Mouse (Mus musculus) liver, embryonic 14.5 days (tissue): ENCODE measurements around the gene C1qtnf5. TPM values are rescaled to one million over a fixed set of nuclear protein-coding genes. Genes with fewer than 3 reads are reported as not detected.

Experiments used
- ATAC-seq: fragments of 200-750 bp; cut with Nextera tagmentation; 2 replicates; pipeline ENCODE4 v1.8.0; 2017; ENCODE audit warnings: moderate number of reproducible peaks, mild to moderate bottlenecking, moderate library complexity; ENCODE audit not compliant: insufficient read depth
- DNase-seq, 3 experiments: peaks; one replicate each; pipeline ENCODE4 v3.0.0-alpha.2; 2012 to 2013; ENCODE audit warnings: low read depth in 3 of 3, low spot score in 3 of 3
- H3K27ac ChIP-seq: fragments of 300-500 bp; sonication (generic); 2 replicates; pipeline ENCODE4 v1.5.1; 2014; ENCODE audit warnings: moderate library complexity, mild to moderate bottlenecking, control low read depth, inconsistent platforms
- H3K27me3 ChIP-seq: fragments of 300-500 bp; sonication (generic); 2 replicates; pipeline ENCODE4 v1.6.1; 2014; ENCODE audit warnings: mild to moderate bottlenecking, low read length, moderate library complexity; ENCODE audit not compliant: control insufficient read depth, insufficient read depth
- H3K36me3 ChIP-seq: fragments of 300-500 bp; sonication (generic); replicated peaks from 2 replicates; pipeline ENCODE4 v1.6.1; 2014; ENCODE audit warnings: low read depth; ENCODE audit not compliant: control insufficient read depth, insufficient read depth
- H3K4me1 ChIP-seq, 2 experiments: fragments of 200-500 bp in 1 of 2; fragments of 300-500 bp in 1 of 2; sonication (generic) in 1 of 2; replicated peaks; 2 replicates each; pipeline ENCODE4 v1.6.1; 2012 to 2014; ENCODE audit warnings: antibody characterized with exemption in 1 of 2, inconsistent platforms in 1 of 2, low read length in 1 of 2; ENCODE audit not compliant: control insufficient read depth in 2 of 2, insufficient read depth in 2 of 2
- H3K4me2 ChIP-seq: fragments of 300-500 bp; sonication (generic); 2 replicates; pipeline ENCODE4 v1.6.1; 2014; ENCODE audit warnings: low read depth, mild to moderate bottlenecking, control low read depth, moderate library complexity
- H3K4me3 ChIP-seq, 2 experiments: fragments of 200-500 bp in 1 of 2; fragments of 300-500 bp in 1 of 2; sonication (generic) in 1 of 2; 2 replicates each; pipeline ENCODE4 v1.5.1; 2012 to 2014; ENCODE audit warnings: low read depth in 2 of 2, low read length in 2 of 2, mild to moderate bottlenecking in 2 of 2, control low read depth in 1 of 2, inconsistent platforms in 1 of 2, moderate library complexity in 1 of 2; ENCODE audit not compliant: insufficient read depth in 1 of 2
- H3K9ac ChIP-seq: fragments of 300-500 bp; sonication (generic); replicated peaks from 2 replicates; pipeline ENCODE4 v1.6.1; 2014; ENCODE audit warnings: mild to moderate bottlenecking, control low read depth, moderate library complexity
- H3K9me3 ChIP-seq: fragments of 300-500 bp; sonication (generic); 2 replicates; pipeline ENCODE4 v1.6.1; 2016; ENCODE audit warnings: low read length, mixed read lengths; ENCODE audit not compliant: control insufficient read depth
- CTCF ChIP-seq: IDR thresholded peaks from 2 replicates; pipeline ENCODE4 v1.5.1; 2016; ENCODE audit warnings: antibody characterized with exemption, low read depth, control low read depth
- EP300 ChIP-seq: IDR thresholded peaks from 2 replicates; pipeline ENCODE4 v1.6.1; 2016; ENCODE audit warnings: antibody characterized with exemption, low read depth
- WGBS: fragments of 180-500 bp; shearing (Covaris S2); extraction: QIAGEN DNeasy Blood & Tissue Kit; methylation state at CpG from one replicate; pipeline ENCODE4 v1.1.7; 2014; ENCODE audit not compliant: insufficient replicate concordance; 5-methylcytosine and 5-hydroxymethylcytosine counted together
- polyA plus RNA-seq, 2 experiments: library from polyadenylated mRNA; depleted of rRNA in 1 of 2; stranded (reverse) in 1 of 2; unstranded in 1 of 2; fragments of >200 nt; fragmentation: Nextera tagmentation in 1 of 2; extraction: Ambion mirVana in 1 of 2; gene quantifications; 2 replicates each; pipeline versions ENCODE4 v1.2.1 to v1.2.3; 2012 to 2014

The C1qtnf5 gene
- polyA plus RNA-seq, 2 experiments, result 0.27 to 0.30 TPM

- ATAC-seq (no peak), DNase-seq (no peak)
- TF ChIP-seq CTCF, result no peak
- no peak for TF ChIP-seq EP300
- Histone ChIP-seq H3K36me3 (no peaks in the 10 kb centered on the region), H3K4me2 (no peak overlapping the region), H3K4me1 (peaks cover 3 to 5% of the 10 kb centered on the region in 2 experiments), H3K27me3 (peaks cover 6% of the 10 kb centered on the region), H3K4me3 (no peak overlapping the region), H3K9ac (no peak overlapping the region), H3K9me3 (no peaks in the 10 kb centered on the region), H3K27ac (no peak overlapping the region)
- WGBS, result 38% methylated on average over 15 of the region's 16 CpGs
Observed at GRCm38 (mm10) chr9:44078955-44079756, 27.9 kb upstream of the C1qtnf5 start.

DNA sequence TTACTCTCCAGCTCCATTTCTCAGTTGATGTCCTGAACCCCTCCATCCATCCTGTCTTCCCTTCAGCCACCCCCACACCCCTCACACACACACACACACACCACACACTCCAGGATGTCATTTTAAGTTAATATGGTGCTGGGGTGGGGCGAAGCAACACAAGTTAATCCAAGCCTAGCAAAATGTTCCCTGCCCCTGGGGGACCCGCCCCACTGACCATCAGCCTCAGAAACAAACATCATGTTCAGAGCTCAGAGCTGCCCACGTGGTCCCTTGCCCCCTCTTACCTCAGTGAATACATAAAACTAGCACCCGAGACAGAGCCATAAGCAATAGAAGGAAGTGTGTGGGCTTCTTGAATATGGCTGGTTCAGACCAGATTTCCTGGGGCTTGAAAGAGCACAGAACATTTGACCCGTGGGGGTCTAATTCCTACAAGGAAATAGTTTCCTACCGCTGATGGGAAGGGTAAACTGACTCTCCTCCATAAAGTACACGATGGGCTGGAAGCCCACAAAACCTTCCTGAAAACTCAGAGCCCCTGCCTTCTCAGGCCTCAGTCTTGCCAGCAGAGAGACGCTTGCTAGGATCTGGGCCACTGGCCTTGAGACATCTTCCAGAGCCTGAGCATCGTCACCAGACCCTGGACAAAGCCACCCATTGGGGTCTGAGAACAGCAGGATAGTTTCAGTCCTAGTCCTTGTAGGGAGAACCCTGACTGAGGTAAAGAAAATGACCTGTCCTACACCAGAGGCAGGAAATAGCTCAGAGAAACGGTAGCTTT, 26.9 kb upstream of the C1qtnf5 start:
- WGBS, result 41% methylated on average over 10 of the region's 10 CpGs
- H3K27me3 ChIP-seq, result peaks cover 10% of the 10 kb centered on the region
- H3K4me3 ChIP-seq, result no peak overlapping the region
- no peak overlapping the region for H3K27ac ChIP-seq
- TF ChIP-seq EP300 (no peak), CTCF (no peak)
- ATAC-seq, result no peak
- no peak overlapping the region for H3K9ac ChIP-seq
- H3K9me3 ChIP-seq, result no peaks in the 10 kb centered on the region
- H3K4me1 ChIP-seq, result peaks cover 8 to 10% of the 10 kb centered on the region in 2 experiments
- H3K36me3 ChIP-seq, result no peaks in the 10 kb centered on the region
- no peak overlapping the region for H3K4me2 ChIP-seq
- DNase-seq, result no peak

GRCm38 (mm10) chr9:44080953-44081352, 26.1 kb upstream of the C1qtnf5 start:
- Histone ChIP-seq H3K27ac (no peak overlapping the region), H3K27me3 (peaks cover 10% of the 10 kb centered on the region), H3K4me1 (peaks cover 8 to 12% of the 10 kb centered on the region in 2 experiments), H3K9me3 (no peaks in the 10 kb centered on the region), H3K4me2 (no peak overlapping the region), H3K4me3 (no peak overlapping the region), H3K9ac (no peak overlapping the region), H3K36me3 (no peaks in the 10 kb centered on the region)
- WGBS, result 75% methylated on average over 5 of the region's 5 CpGs
- TF ChIP-seq CTCF, result no peak
- TF ChIP-seq EP300, result no peak
- DNase-seq (no peak), ATAC-seq (no peak)

DNA sequence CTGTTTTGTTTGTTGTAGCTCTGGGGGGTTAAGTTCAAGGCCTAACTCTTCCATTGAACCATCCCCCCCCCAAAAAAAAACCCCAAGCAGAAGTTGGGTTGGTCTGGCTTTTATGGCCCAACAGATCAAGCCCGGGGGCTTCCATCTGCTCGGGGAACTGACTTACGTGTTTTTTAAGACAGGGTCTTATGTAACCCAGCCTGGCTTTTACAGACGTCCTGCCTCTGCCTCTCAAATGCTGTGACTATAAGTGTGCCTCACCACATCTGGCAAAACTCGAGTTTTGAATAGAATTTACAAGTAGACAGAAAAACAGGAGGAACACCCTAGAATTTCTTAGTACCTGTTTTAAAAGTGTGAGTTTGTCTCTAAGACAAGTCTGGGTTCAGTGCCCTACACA, 25.5 kb upstream of the C1qtnf5 start:
- H3K36me3 ChIP-seq, result no peaks in the 10 kb centered on the region
- no peaks in the 10 kb centered on the region for H3K9me3 ChIP-seq
- no peak for TF ChIP-seq EP300
- TF ChIP-seq CTCF, result no peak
- DNase-seq, result no peak
- H3K4me1 ChIP-seq, result peaks cover 8 to 12% of the 10 kb centered on the region in 2 experiments
- H3K4me2 ChIP-seq, result no peak overlapping the region
- no peak overlapping the region for H3K9ac ChIP-seq
- H3K27me3 ChIP-seq, result peaks cover 10% of the 10 kb centered on the region
- no peak overlapping the region for H3K4me3 ChIP-seq
- ATAC-seq, result no peak
- no peak overlapping the region for H3K27ac ChIP-seq
- 47% methylated on average over 5 of the region's 5 CpGs for WGBS

- peaks cover 8 to 12% of the 10 kb centered on the region in 2 experiments for H3K4me1 ChIP-seq
- WGBS, result 76% methylated on average over 5 of the region's 5 CpGs
- H3K36me3 ChIP-seq, result no peaks in the 10 kb centered on the region
- ATAC-seq, result no peak
- H3K9ac ChIP-seq, result no peak overlapping the region
- H3K9me3 ChIP-seq, result no peaks in the 10 kb centered on the region
- no peak overlapping the region for H3K4me3 ChIP-seq
- DNase-seq, result no peak
- H3K27me3 ChIP-seq, result peaks cover 10% of the 10 kb centered on the region
- TF ChIP-seq CTCF (no peak), EP300 (no peak)
- no peak overlapping the region for H3K4me2 ChIP-seq
- H3K27ac ChIP-seq, result no peak overlapping the region
Observed at GRCm38 (mm10) chr9:44082266-44082665, 24.8 kb upstream of the C1qtnf5 start.
